Mouse (Mus musculus): ENCODE measurements around the gene Olfr168.
"Not testable (repeated sequence)": the region's sequence is repeated elsewhere in the genome, so short reads cannot be mapped to it uniquely, and the experiment has no call there.

The Olfr168 gene

DNA sequence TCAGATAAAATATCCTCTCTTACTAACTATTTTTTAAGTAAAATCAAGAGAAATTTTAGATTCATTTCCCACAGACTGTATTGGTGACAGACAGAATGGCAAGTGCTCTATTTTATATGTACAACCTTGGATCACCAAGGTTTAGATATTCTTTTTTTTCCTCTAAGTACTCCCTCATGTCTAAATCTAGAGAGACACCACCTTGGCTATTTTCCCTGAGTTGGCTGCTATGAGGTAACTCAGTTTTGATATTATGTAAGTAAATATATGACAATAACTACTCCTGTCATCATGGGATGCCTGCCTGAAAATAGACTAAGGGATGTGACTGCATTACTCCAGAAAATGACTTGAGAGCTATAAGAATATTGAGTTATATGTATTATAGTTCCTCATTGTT lies at the start of gene Olfr168:
Gene Olfr168, minus strand, starts transcription at position 101 of the 400 bp plus-strand sequence.
- no peak for DNase-seq (ENCODE audit: low read depth, low spot score)

DNA sequence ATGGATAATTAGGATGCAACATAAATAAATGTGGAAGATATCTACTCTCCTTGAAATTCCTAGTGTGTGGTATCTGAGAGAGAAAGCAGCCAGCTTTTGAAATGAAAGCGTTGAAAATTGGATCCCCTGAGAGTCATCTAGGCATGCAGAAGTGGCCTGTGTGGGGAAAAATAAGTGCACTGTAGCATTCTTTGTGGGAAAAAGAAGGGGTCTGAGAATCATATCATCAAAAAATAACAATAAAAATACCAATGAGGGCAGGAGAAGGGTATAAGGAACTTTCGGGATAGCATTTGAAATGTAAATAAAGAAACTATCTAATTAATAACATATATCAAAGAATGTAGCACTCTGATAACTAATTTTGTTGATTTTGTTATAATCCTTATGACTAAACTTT lies 36.4 kb upstream of the Olfr168 start, which contains the start of gene Olfr169:
Gene Olfr169, minus strand, starts transcription at position 101 of the 400 bp plus-strand sequence.
- DNase-seq (ENCODE audit: low read depth, low spot score): not testable (repeated sequence)

DNA sequence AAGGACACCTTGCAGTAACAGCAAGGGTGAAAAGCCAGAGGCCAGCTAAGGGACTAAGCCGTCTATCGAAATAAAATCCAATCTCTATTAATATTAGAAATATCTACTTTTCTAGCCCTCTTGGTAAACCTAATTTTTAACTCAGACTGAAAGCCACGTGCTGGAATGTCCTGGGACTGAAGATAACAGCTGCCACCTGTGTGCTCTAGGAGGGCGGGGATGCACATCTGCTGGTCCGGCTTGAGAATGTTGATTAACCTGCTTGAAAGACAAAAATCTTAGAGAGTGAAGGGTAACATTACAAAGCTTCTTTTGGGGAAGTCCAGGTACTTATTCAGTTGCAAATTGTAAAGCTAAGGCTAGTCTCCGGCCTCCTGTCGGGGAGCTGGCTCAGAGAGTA lies 18.1 kb upstream of the Olfr168 start:
- not testable (repeated sequence) for DNase-seq (ENCODE audit: low read depth, low spot score)

DNA sequence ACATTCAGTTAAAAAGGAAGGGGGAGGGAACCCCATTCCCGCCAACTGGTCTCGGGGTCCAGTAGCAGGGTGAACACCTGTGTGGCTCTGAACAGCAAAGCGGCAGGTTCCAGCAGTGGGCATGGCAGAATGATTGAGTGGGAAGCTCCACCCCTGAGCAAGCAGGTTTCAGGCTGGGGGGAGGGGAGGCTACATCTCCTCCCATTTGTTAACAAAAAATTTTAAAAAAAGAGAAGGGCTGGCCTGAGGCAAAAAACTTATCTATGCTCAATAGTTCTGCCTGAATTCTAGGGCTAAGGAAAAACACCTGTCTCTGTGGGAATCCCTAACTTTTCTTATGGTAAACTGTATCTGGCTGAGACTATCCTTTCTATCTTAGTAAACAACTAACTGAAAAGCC lies 16.9 kb upstream of the Olfr168 start:
- not testable (repeated sequence) for DNase-seq (ENCODE audit: low read depth, low spot score)

DNA sequence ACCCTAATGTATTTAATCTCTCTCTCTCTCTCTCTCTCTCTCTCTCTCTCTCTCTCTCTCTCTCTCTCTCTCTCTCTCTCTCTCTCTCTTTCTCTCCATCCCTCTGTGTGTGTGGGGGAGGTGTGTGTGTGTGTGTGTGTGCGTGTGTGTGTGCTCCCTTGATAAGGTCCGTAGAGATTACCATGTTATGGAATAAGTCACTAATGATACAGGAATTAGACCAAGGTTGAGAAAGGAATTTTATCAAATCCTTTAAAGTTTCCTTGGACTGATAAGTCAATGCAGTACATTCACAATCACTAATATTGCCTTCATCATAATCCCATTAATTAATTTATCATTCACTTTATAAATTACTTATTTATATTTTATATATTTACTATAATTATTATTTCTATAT lies 13.2 kb downstream of the Olfr168 start, which contains the start of gene Olfr167:
Gene Olfr167, minus strand, starts transcription at position 101 of the 400 bp plus-strand sequence.
- no peak for DNase-seq (ENCODE audit: low read depth, low spot score)

DNA sequence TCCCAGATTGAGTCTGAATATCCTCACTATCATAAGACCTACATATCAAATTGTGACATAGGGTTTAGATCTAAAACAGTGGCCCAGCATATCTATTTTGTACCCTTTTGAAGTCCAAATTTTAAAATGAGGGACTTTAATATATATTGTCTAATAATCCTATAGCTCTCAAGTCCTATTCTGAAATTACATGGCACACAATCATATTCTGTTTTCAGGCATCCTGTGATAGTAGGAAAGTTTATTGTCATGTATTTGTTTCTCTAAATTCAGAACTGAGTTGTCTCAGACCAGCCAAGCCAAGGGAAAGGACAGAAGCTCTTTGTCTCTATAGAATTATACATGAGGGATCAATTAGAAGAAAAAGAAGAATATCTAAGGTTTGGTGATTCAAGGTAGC lies 52.0 kb downstream of the Olfr168 start, which contains the start of gene Olfr166:
Gene Olfr166, plus strand, starts transcription at position 301 of the 400 bp plus-strand sequence.
- DNase-seq (ENCODE audit: low read depth, low spot score): no peak
